Mouse (Mus musculus) liver, embryonic 14.5 days (tissue): Measurements from ENCODE around the gene Dpp4. TPM values are rescaled to one million over a fixed set of nuclear protein-coding genes. Genes with fewer than 3 reads are reported as not detected.

Experiments
- ATAC-seq: fragments of 200-750 bp; cut with Nextera tagmentation; 2 replicates; pipeline ENCODE4 v1.8.0; 2017; ENCODE audit warnings: moderate number of reproducible peaks, mild to moderate bottlenecking, moderate library complexity; ENCODE audit not compliant: insufficient read depth
- DNase-seq, 3 experiments: peaks; one replicate each; pipeline ENCODE4 v3.0.0-alpha.2; 2012 to 2013; ENCODE audit warnings: low read depth in 3 of 3, low spot score in 3 of 3
- H3K27ac ChIP-seq: fragments of 300-500 bp; sonication (generic); 2 replicates; pipeline ENCODE4 v1.5.1; 2014; ENCODE audit warnings: moderate library complexity, mild to moderate bottlenecking, control low read depth, inconsistent platforms
- H3K27me3 ChIP-seq: fragments of 300-500 bp; sonication (generic); 2 replicates; pipeline ENCODE4 v1.6.1; 2014; ENCODE audit warnings: mild to moderate bottlenecking, low read length, moderate library complexity; ENCODE audit not compliant: control insufficient read depth, insufficient read depth
- H3K36me3 ChIP-seq: fragments of 300-500 bp; sonication (generic); replicated peaks from 2 replicates; pipeline ENCODE4 v1.6.1; 2014; ENCODE audit warnings: low read depth; ENCODE audit not compliant: control insufficient read depth, insufficient read depth
- H3K4me1 ChIP-seq, 2 experiments: fragments of 200-500 bp in 1 of 2; fragments of 300-500 bp in 1 of 2; sonication (generic) in 1 of 2; replicated peaks; 2 replicates each; pipeline ENCODE4 v1.6.1; 2012 to 2014; ENCODE audit warnings: antibody characterized with exemption in 1 of 2, inconsistent platforms in 1 of 2, low read length in 1 of 2; ENCODE audit not compliant: control insufficient read depth in 2 of 2, insufficient read depth in 2 of 2
- H3K4me2 ChIP-seq: fragments of 300-500 bp; sonication (generic); 2 replicates; pipeline ENCODE4 v1.6.1; 2014; ENCODE audit warnings: low read depth, mild to moderate bottlenecking, control low read depth, moderate library complexity
- H3K4me3 ChIP-seq, 2 experiments: fragments of 200-500 bp in 1 of 2; fragments of 300-500 bp in 1 of 2; sonication (generic) in 1 of 2; 2 replicates each; pipeline ENCODE4 v1.5.1; 2012 to 2014; ENCODE audit warnings: low read depth in 2 of 2, low read length in 2 of 2, mild to moderate bottlenecking in 2 of 2, control low read depth in 1 of 2, inconsistent platforms in 1 of 2, moderate library complexity in 1 of 2; ENCODE audit not compliant: insufficient read depth in 1 of 2
- H3K9ac ChIP-seq: fragments of 300-500 bp; sonication (generic); replicated peaks from 2 replicates; pipeline ENCODE4 v1.6.1; 2014; ENCODE audit warnings: mild to moderate bottlenecking, control low read depth, moderate library complexity
- H3K9me3 ChIP-seq: fragments of 300-500 bp; sonication (generic); 2 replicates; pipeline ENCODE4 v1.6.1; 2016; ENCODE audit warnings: low read length, mixed read lengths; ENCODE audit not compliant: control insufficient read depth
- CTCF ChIP-seq: IDR thresholded peaks from 2 replicates; pipeline ENCODE4 v1.5.1; 2016; ENCODE audit warnings: antibody characterized with exemption, low read depth, control low read depth
- EP300 ChIP-seq: IDR thresholded peaks from 2 replicates; pipeline ENCODE4 v1.6.1; 2016; ENCODE audit warnings: antibody characterized with exemption, low read depth
- WGBS: fragments of 180-500 bp; shearing (Covaris S2); extraction: QIAGEN DNeasy Blood & Tissue Kit; methylation state at CpG from one replicate; pipeline ENCODE4 v1.1.7; 2014; ENCODE audit not compliant: insufficient replicate concordance; 5-methylcytosine and 5-hydroxymethylcytosine counted together
- polyA plus RNA-seq, 2 experiments: library from polyadenylated mRNA; depleted of rRNA in 1 of 2; stranded (reverse) in 1 of 2; unstranded in 1 of 2; fragments of >200 nt; fragmentation: Nextera tagmentation in 1 of 2; extraction: Ambion mirVana in 1 of 2; gene quantifications; 2 replicates each; pipeline versions ENCODE4 v1.2.1 to v1.2.3; 2012 to 2014

Gene Dpp4
- polyA plus RNA-seq (2012; rRNA removed) = 1.7 and 2.3 TPM in 2 replicates
- polyA plus RNA-seq (2014; fragmentation: Nextera tagmentation; extraction: Ambion mirVana) = 4.4 and 5.3 TPM in 2 replicates

DNA sequence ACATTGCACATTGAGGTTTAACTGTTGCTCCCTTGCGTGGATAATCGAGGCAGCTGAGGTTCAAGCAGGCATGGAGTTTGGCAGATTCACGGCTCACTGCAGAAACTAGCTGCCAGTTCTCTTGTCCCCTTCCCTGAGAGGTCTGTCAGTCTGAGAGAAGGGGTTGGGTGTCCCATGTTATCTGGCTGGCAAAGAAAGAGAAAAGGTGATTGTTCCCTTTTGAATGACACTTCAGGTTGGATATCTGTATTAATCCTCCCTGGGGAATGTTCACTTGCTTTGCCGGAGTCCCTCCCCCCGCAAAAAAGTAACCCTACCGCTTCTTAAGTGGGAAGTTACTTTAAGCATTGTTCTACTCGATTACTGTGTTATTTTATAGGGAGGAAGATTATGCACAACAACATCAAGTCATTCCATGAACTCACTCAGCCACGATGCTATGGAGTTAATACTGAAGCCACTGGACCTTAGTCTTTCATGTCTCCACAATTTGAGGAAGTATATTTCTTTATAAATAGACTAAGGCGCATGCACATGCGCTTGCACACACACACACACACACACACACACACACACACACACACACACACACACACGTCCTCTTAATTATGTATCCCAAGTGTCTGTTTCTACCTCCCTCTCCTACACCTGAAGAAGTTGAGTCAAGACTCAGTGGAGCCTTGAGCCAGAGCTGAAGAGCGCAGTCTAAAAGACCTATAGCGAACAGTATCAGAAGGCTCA lies at the start of gene Dpp4:
Gene Dpp4 (minus strand): TSS at position 151 of the 741 bp plus-strand sequence.
- ATAC-seq (no peak), DNase-seq (no peak)
- Histone ChIP-seq H3K4me3 (peak within 1 kb of the TSS; percentile 43 to 45), H3K9me3 (no peaks in the 10 kb centered on the region), H3K36me3 (no peaks in the 10 kb centered on the region), H3K27me3 (no peaks in the 10 kb centered on the region; the same call in 1 of the 2 replicates), H3K4me1 (no peaks in the 10 kb centered on the region; a peak in 1 of 4 replicates), H3K27ac (no peak within 1 kb of the TSS), H3K9ac (no peak within 1 kb of the TSS), H3K4me2 (peak within 1 kb of the TSS; percentile 55)
- TF ChIP-seq CTCF (no peak), EP300 (no peak)
- 40% methylated on average over 13 of the region's 13 CpGs for WGBS

DNA sequence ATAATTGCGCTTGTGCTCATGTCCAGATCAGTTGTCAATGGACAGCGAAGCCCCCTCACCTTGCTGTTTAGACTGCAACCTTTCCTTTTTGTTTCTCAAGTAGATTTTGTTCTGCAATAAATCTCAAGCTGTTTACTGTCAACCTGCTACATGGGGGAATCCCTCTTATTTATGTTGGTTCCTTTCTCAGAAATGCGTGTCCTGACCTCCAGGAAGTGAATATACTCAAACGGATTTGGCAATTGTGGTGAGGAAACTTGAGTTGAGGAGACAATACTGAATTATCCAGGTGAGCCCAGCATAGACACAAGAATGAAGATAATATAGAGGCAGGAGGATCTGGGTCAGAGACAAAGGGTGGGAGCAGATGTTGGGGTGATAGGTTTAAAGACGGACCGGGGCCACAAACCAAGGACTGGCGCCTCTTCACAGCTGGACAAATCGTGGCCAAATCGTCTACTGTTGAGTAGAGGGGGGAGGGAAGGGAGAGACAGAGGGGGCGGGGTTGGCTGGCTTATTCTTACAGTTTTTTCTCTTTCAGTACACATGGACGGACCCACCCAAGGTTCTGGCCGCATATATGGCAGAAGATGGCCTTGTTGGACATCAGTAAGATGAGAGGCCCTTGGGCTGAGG lies 48.9 kb upstream of the Dpp4 start:
- WGBS = 51% methylated on average over 12 of the region's 12 CpGs
- Histone ChIP-seq H3K4me2 (no peak overlapping the region), H3K9me3 (no peaks in the 10 kb centered on the region), H3K27ac (no peak overlapping the region), H3K4me1 (no peaks in the 10 kb centered on the region), H3K36me3 (no peaks in the 10 kb centered on the region), H3K27me3 (no peaks in the 10 kb centered on the region), H3K4me3 (no peak overlapping the region), H3K9ac (no peak overlapping the region)
- DNase-seq (no peak), ATAC-seq (no peak)
- TF ChIP-seq CTCF (no peak), EP300 (no peak)

- no peaks in the 10 kb centered on the region for H3K9me3 ChIP-seq
- H3K27me3 ChIP-seq = no peaks in the 10 kb centered on the region
- no peak overlapping the region for H3K4me2 ChIP-seq
- no peak overlapping the region for H3K27ac ChIP-seq
- ATAC-seq (no peak), DNase-seq (peak in 1 of 3 experiments; percentile 10)
- 11% methylated on average over 7 of the region's 7 CpGs for WGBS
- H3K4me3 ChIP-seq = no peak overlapping the region
- H3K4me1 ChIP-seq = no peaks in the 10 kb centered on the region
- no peak overlapping the region for H3K9ac ChIP-seq
- no peaks in the 10 kb centered on the region for H3K36me3 ChIP-seq
- TF ChIP-seq CTCF (no peak), EP300 (no peak)
These were observed 48.2 kb upstream of the Dpp4 start for GRCm38 (mm10) chr2:62460231-62460710.

- Histone ChIP-seq H3K27me3 (no peaks in the 10 kb centered on the region), H3K4me2 (no peak overlapping the region), H3K9ac (no peak overlapping the region), H3K9me3 (no peaks in the 10 kb centered on the region), H3K27ac (no peak overlapping the region), H3K36me3 (no peaks in the 10 kb centered on the region), H3K4me3 (no peak overlapping the region), H3K4me1 (no peaks in the 10 kb centered on the region)
- ATAC-seq = no peak
- DNase-seq = no peak
- WGBS = 43% methylated on average over 18 of the region's 18 CpGs
- TF ChIP-seq EP300 (no peak), CTCF (no peak)
These were observed 47.5 kb upstream of the Dpp4 start for GRCm38 (mm10) chr2:62459241-62460174.
